Mouse (Mus musculus): ENCODE results near the gene Atg7.

Gene Atg7

GRCm38 (mm10) chr6:114733681-114734080 is 90.8 kb downstream of the Atg7 start:
- DNase-seq (ENCODE audit: low spot score in 2 of 2): peak in 1 of 2 experiments; percentile 28

GRCm38 (mm10) chr6:114735054-114735453 is 92.2 kb downstream of the Atg7 start:
- no peak for DNase-seq (ENCODE audit: low spot score in 2 of 2)

- DNase-seq (ENCODE audit: low spot score in 2 of 2): peak in 1 of 2 experiments; percentile 58
Measured at GRCm38 (mm10) chr6:114736355-114736754, 93.5 kb downstream of the Atg7 start.

- DNase-seq (ENCODE audit: low spot score in 2 of 2): no peak
Measured at GRCm38 (mm10) chr6:114737181-114737580, 94.3 kb downstream of the Atg7 start.

- DNase-seq (ENCODE audit: low spot score in 2 of 2): no peak
Measured at GRCm38 (mm10) chr6:114737931-114738759, 95.2 kb downstream of the Atg7 start.

GRCm38 (mm10) chr6:114738760-114739112 is 95.8 kb downstream of the Atg7 start:
- no peak for DNase-seq (ENCODE audit: low spot score in 2 of 2)

GRCm38 (mm10) chr6:114742209-114743003 is 99.5 kb downstream of the Atg7 start:
- no peak for DNase-seq (ENCODE audit: low spot score in 2 of 2)

GRCm38 (mm10) chr6:114743126-114743525 is 100.2 kb downstream of the Atg7 start:
- DNase-seq (ENCODE audit: low spot score in 2 of 2): no peak

- no peak for DNase-seq (ENCODE audit: low spot score in 2 of 2)
Measured at GRCm38 (mm10) chr6:114743845-114744244, 100.9 kb downstream of the Atg7 start.

GRCm38 (mm10) chr6:114746439-114746974 is 103.6 kb downstream of the Atg7 start:
- no peak for DNase-seq (ENCODE audit: low spot score in 2 of 2)

GRCm38 (mm10) chr6:114748419-114748818 is 105.5 kb downstream of the Atg7 start:
- no peak for DNase-seq (ENCODE audit: low spot score in 2 of 2)

GRCm38 (mm10) chr6:114748882-114749281 is 106.0 kb downstream of the Atg7 start:
- DNase-seq (ENCODE audit: low spot score in 2 of 2): no peak

GRCm38 (mm10) chr6:114758795-114759194 is 115.9 kb downstream of the Atg7 start:
- peak in 1 of 2 experiments; percentile 45 for DNase-seq (ENCODE audit: low spot score in 2 of 2)

- no peak for DNase-seq (ENCODE audit: low spot score in 2 of 2)
Measured at GRCm38 (mm10) chr6:114766314-114766713, 123.4 kb downstream of the Atg7 start.

GRCm38 (mm10) chr6:114767710-114768109 is 124.8 kb downstream of the Atg7 start:
- no peak for DNase-seq (ENCODE audit: low spot score in 2 of 2)

- no peak for DNase-seq (ENCODE audit: low spot score in 2 of 2)
Measured at GRCm38 (mm10) chr6:114770337-114770736, 127.4 kb downstream of the Atg7 start.

- DNase-seq (ENCODE audit: low spot score in 2 of 2): no peak
Measured at GRCm38 (mm10) chr6:114771502-114771901, 128.6 kb downstream of the Atg7 start.

GRCm38 (mm10) chr6:114775210-114775609 is 132.3 kb downstream of the Atg7 start:
- no peak for DNase-seq (ENCODE audit: low spot score in 2 of 2)

- no peak for DNase-seq (ENCODE audit: low spot score in 2 of 2)
Measured at GRCm38 (mm10) chr6:114777872-114778271, 135.0 kb downstream of the Atg7 start.

- no peak for DNase-seq (ENCODE audit: low spot score in 2 of 2)
Measured at GRCm38 (mm10) chr6:114778650-114779049, 135.8 kb downstream of the Atg7 start.

GRCm38 (mm10) chr6:114780583-114780982 is 137.7 kb downstream of the Atg7 start:
- DNase-seq (ENCODE audit: low spot score in 2 of 2): no peak

- DNase-seq (ENCODE audit: low spot score in 2 of 2): peak; percentile 46 to 83
Measured at GRCm38 (mm10) chr6:114781415-114782240, 138.7 kb downstream of the Atg7 start.

Data from urinary bladder, postnatal 36 days (tissue).